Mouse (Mus musculus): Measurements from ENCODE around the gene Zfr2. TPM values are rescaled to one million over a fixed set of nuclear protein-coding genes. Genes with fewer than 3 reads are reported as not detected.

Zfr2 gene
- polyA plus RNA-seq, 1 experiment from 2014 or later = 12.1 TPM

GRCm38 (mm10) chr10:81279496-81279895 is 46.5 kb downstream of the Zfr2 start:
- 56% methylated on average over 10 of the region's 10 CpGs for WGBS
- Histone ChIP-seq H3K27me3 (peaks cover 37% of the 10 kb centered on the region), H3K9ac (replicated peaks) (no peak overlapping the region), H3K27ac (replicated peaks) (no peak overlapping the region), H3K4me2 (replicated peaks) (no peak overlapping the region), H3K36me3 (0 out of 2 replicates have a peak, but pooled peaks cover 3% of the 10 kb centered on the region), H3K9me3 (no peaks in the 10 kb centered on the region), H3K4me1 (no peaks in the 10 kb centered on the region), H3K4me3 (no peak overlapping the region)
- ATAC-seq (ENCODE audit: low FRiP score, low read depth) = no peak

GRCm38 (mm10) chr10:81284189-81284588 is 51.2 kb downstream of the Zfr2 start:
- Histone ChIP-seq H3K4me1 (peaks cover 5% of the 10 kb centered on the region; the same call in 1 of the 2 replicates), H3K36me3 (no peaks in the 10 kb centered on the region), H3K27ac (replicated peaks) (no peak overlapping the region), H3K9me3 (no peaks in the 10 kb centered on the region), H3K4me3 (no peak overlapping the region), H3K4me2 (replicated peaks) (no peak overlapping the region), H3K27me3 (peaks cover 62% of the 10 kb centered on the region), H3K9ac (replicated peaks) (no peak overlapping the region)
- 58% methylated on average over 6 of the region's 6 CpGs for WGBS
- ATAC-seq (ENCODE audit: low FRiP score, low read depth) = no peak

- Histone ChIP-seq H3K27ac (replicated peaks) (no peak overlapping the region), H3K27me3 (peaks cover 65% of the 10 kb centered on the region), H3K9ac (replicated peaks) (no peak overlapping the region), H3K4me2 (replicated peaks) (peak overlapping the region; percentile 72), H3K9me3 (no peaks in the 10 kb centered on the region), H3K4me3 (no peak overlapping the region), H3K4me1 (peaks cover 5% of the 10 kb centered on the region; the same call in 1 of the 2 replicates), H3K36me3 (no peaks in the 10 kb centered on the region)
- 15% methylated on average over 17 of the region's 17 CpGs for WGBS
- no peak for ATAC-seq (ENCODE audit: low FRiP score, low read depth)
Measured at GRCm38 (mm10) chr10:81284719-81285118, 51.8 kb downstream of the Zfr2 start.

GRCm38 (mm10) chr10:81285694-81286450 is 52.9 kb downstream of the Zfr2 start:
- 2% methylated on average over 54 of the region's 54 CpGs for WGBS
- no peak overlapping the region for H3K27ac ChIP-seq (replicated peaks)
- no peaks in the 10 kb centered on the region for H3K9me3 ChIP-seq
- H3K27me3 ChIP-seq = peaks cover 65% of the 10 kb centered on the region
- H3K4me2 ChIP-seq (replicated peaks) = peak overlapping the region; percentile 72
- peaks cover 10% of the 10 kb centered on the region; the same call in 1 of the 2 replicates for H3K4me1 ChIP-seq
- H3K9ac ChIP-seq (replicated peaks) = peak overlapping the region; percentile 56
- peak; percentile 75 for ATAC-seq (ENCODE audit: low FRiP score, low read depth)
- peak overlapping the region; percentile 50 for H3K4me3 ChIP-seq
- H3K36me3 ChIP-seq = no peaks in the 10 kb centered on the region

- Histone ChIP-seq H3K27me3 (peaks cover 65% of the 10 kb centered on the region), H3K9ac (replicated peaks) (no peak overlapping the region), H3K36me3 (no peaks in the 10 kb centered on the region), H3K9me3 (no peaks in the 10 kb centered on the region), H3K4me2 (replicated peaks) (no peak overlapping the region), H3K27ac (replicated peaks) (no peak overlapping the region), H3K4me1 (peaks cover 13% of the 10 kb centered on the region; the same call in 1 of the 2 replicates), H3K4me3 (no peak overlapping the region)
- WGBS = 48% methylated on average over 6 of the region's 6 CpGs
- no peak for ATAC-seq (ENCODE audit: low FRiP score, low read depth)
Measured at GRCm38 (mm10) chr10:81286586-81286985, 53.6 kb downstream of the Zfr2 start.

- no peak for ATAC-seq (ENCODE audit: low FRiP score, low read depth)
- Histone ChIP-seq H3K9me3 (no peaks in the 10 kb centered on the region), H3K4me3 (no peak overlapping the region), H3K36me3 (no peaks in the 10 kb centered on the region), H3K4me2 (replicated peaks) (no peak overlapping the region), H3K4me1 (peaks cover 13% of the 10 kb centered on the region; the same call in 1 of the 2 replicates), H3K9ac (replicated peaks) (no peak overlapping the region), H3K27me3 (peaks cover 68% of the 10 kb centered on the region), H3K27ac (replicated peaks) (no peak overlapping the region)
- 61% methylated on average over 8 of the region's 8 CpGs for WGBS
Measured at GRCm38 (mm10) chr10:81287513-81288157, 54.7 kb downstream of the Zfr2 start.

GRCm38 (mm10) chr10:81288601-81289000 is 55.6 kb downstream of the Zfr2 start:
- no peak overlapping the region for H3K27ac ChIP-seq (replicated peaks)
- peaks cover 59% of the 10 kb centered on the region for H3K27me3 ChIP-seq
- H3K9ac ChIP-seq (replicated peaks) = no peak overlapping the region
- 28% methylated on average over 6 of the region's 6 CpGs for WGBS
- no peak for ATAC-seq (ENCODE audit: low FRiP score, low read depth)
- H3K4me3 ChIP-seq = no peak overlapping the region
- no peak overlapping the region for H3K4me2 ChIP-seq (replicated peaks)
- no peaks in the 10 kb centered on the region for H3K9me3 ChIP-seq
- peaks cover 16% of the 10 kb centered on the region for H3K4me1 ChIP-seq
- H3K36me3 ChIP-seq = no peaks in the 10 kb centered on the region

GRCm38 (mm10) chr10:81289278-81289677 is 56.3 kb downstream of the Zfr2 start:
- Histone ChIP-seq H3K27me3 (peaks cover 53% of the 10 kb centered on the region), H3K4me3 (no peak overlapping the region), H3K27ac (replicated peaks) (no peak overlapping the region), H3K4me1 (peaks cover 22% of the 10 kb centered on the region), H3K4me2 (replicated peaks) (no peak overlapping the region), H3K9me3 (no peaks in the 10 kb centered on the region), H3K36me3 (no peaks in the 10 kb centered on the region), H3K9ac (replicated peaks) (no peak overlapping the region)
- no peak for ATAC-seq (ENCODE audit: low FRiP score, low read depth)
- 5% methylated on average over 7 of the region's 7 CpGs for WGBS

- H3K4me3 ChIP-seq = no peak overlapping the region
- WGBS = 64% methylated on average over 14 of the region's 14 CpGs
- H3K9me3 ChIP-seq = no peaks in the 10 kb centered on the region
- H3K36me3 ChIP-seq = no peaks in the 10 kb centered on the region
- H3K4me1 ChIP-seq = peaks cover 28% of the 10 kb centered on the region
- no peak for ATAC-seq (ENCODE audit: low FRiP score, low read depth)
- no peak overlapping the region for H3K27ac ChIP-seq (replicated peaks)
- H3K4me2 ChIP-seq (replicated peaks) = no peak overlapping the region
- peaks cover 47% of the 10 kb centered on the region for H3K27me3 ChIP-seq
- 0 out of 2 replicates have a peak overlapping the region, but pooled peaks have one; percentile 15 for H3K9ac ChIP-seq (replicated peaks)
Measured at GRCm38 (mm10) chr10:81289811-81290210, 56.9 kb downstream of the Zfr2 start.

- no peak overlapping the region for H3K4me3 ChIP-seq
- no peak overlapping the region for H3K27ac ChIP-seq (replicated peaks)
- H3K9ac ChIP-seq (replicated peaks) = no peak overlapping the region; the same call in 1 of the 2 replicates
- WGBS = 15% methylated on average over 24 of the region's 24 CpGs
- no peak overlapping the region for H3K4me2 ChIP-seq (replicated peaks)
- no peaks in the 10 kb centered on the region for H3K36me3 ChIP-seq
- peaks cover 34% of the 10 kb centered on the region for H3K4me1 ChIP-seq
- no peaks in the 10 kb centered on the region for H3K9me3 ChIP-seq
- no peak for ATAC-seq (ENCODE audit: low FRiP score, low read depth)
- H3K27me3 ChIP-seq = peaks cover 39% of the 10 kb centered on the region
Measured at GRCm38 (mm10) chr10:81290698-81291460, 57.9 kb downstream of the Zfr2 start.

GRCm38 (mm10) chr10:81291511-81292104 is 58.7 kb downstream of the Zfr2 start, which contains the start of gene Tjp3:
TSS of gene Tjp3 (minus strand) at chr10:81291581.
- Histone ChIP-seq H3K9me3 (no peaks in the 10 kb centered on the region), H3K4me1 (peaks cover 34% of the 10 kb centered on the region), H3K27me3 (peaks cover 39% of the 10 kb centered on the region), H3K4me2 (replicated peaks) (no peak within 1 kb of the TSS), H3K4me3 (0 out of 2 replicates have a peak within 1 kb of the TSS, but pooled peaks have one; percentile 88), H3K9ac (replicated peaks) (no peak within 1 kb of the TSS; the same call in 1 of the 2 replicates), H3K36me3 (no peaks in the 10 kb centered on the region), H3K27ac (replicated peaks) (no peak within 1 kb of the TSS)
- WGBS = 73% methylated on average over 9 of the region's 9 CpGs
- no peak for ATAC-seq (ENCODE audit: low FRiP score, low read depth)
